16 mouse cellular contexts compared by ENCODE assay signal in the genomic region with DNA sequence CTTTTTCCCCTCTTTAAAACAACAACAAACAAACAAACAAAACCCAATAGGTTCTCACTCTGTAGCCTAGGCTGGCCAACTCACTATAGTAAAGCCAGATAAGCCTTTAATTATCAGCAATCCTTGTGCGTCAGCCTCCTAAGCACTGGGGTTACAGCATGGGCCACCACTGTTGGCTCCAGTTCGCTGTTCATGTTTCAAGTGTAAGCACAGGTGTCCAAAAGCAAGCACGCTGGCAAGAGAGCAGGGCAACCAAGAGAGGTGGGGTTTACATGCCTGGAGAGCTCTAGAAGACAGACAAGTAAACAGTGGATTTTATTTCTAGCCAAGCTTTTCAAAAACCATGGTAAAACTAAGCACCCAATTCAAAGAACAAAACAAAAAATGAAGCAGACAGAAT. TPM values are rescaled to one million over a fixed set of nuclear protein-coding genes. Genes with fewer than 3 reads are reported as not detected.
"Had no signal": no experiment of that assay in that cellular context is flagged by ENCODE, and none has a peak within 500 bp of the region (broad histone marks: within the 10 kb centered on the region; RNA-seq: fewer than 3 reads in every experiment).

No protein-coding gene starts in this region.

- H3K27ac ChIP-seq: limb, embryonic 12.5 days; liver, embryonic 14.5 days; midbrain, embryonic 10.5 days; neural tube, embryonic 15.5 days had no signal

- H3K4me3 ChIP-seq: limb, embryonic 12.5 days; midbrain, embryonic 10.5 days; myocyte; neural tube, embryonic 15.5 days had no signal

- H3K9ac ChIP-seq: limb, embryonic 12.5 days; liver, embryonic 14.5 days; neural tube, embryonic 15.5 days had no signal

- DNase-seq: kidney, adult 11 months; kidney, postnatal 14 days; layer of hippocampus, postnatal 36 days; liver; midbrain, embryonic 14.5 days; right cerebral cortex, adult 18-20 months; right cerebral cortex, postnatal 25 days; thymus, adult 18-20 months; thymus, postnatal 14 days had no signal

- H3K27me3 ChIP-seq: limb, embryonic 12.5 days; neural tube, embryonic 15.5 days had no signal

- H3K9me3 ChIP-seq: limb, embryonic 12.5 days; midbrain, embryonic 10.5 days; neural tube, embryonic 15.5 days had no signal

- H3K4me2 ChIP-seq: limb, embryonic 12.5 days; neural tube, embryonic 15.5 days had no signal

RNA-seq across cellular contexts. Expression of a gene that starts 0.7 kb away (rescaled TPM):
- total RNA-seq: layer of hippocampus, postnatal 36 days had no signal
- polyA plus RNA-seq: kidney, embryonic 14.5 days; limb, embryonic 12.5 days; midbrain, embryonic 14.5 days; neural tube, embryonic 11.5 days; neural tube, embryonic 15.5 days had no signal
